Comparison of ENCODE assay signal across 9 mouse cellular contexts in genomic region chr10:70428121-70428662, GRCm38 (mm10). TPM values are rescaled to one million over a fixed set of nuclear protein-coding genes. Genes with fewer than 3 reads are reported as not detected.
DNase-seq lines count a peak whose midpoint lies in the region; ATAC-seq lines count a peak whose summit lies in the region.
"Had no signal": no experiment of that assay in that cellular context is flagged by ENCODE, and none has a peak within 500 bp of the region (broad histone marks: within the 10 kb centered on the region; RNA-seq: fewer than 3 reads in every experiment).

No protein-coding gene starts in this region.

- 0 out of 2 replicates have a peak, but pooled peaks cover 4% of the 10 kb centered on the region for H3K4me1 ChIP-seq in heart, embryonic 16.5 days (ENCODE audit: control insufficient read depth, insufficient read depth, low read length)
- H3K4me1 ChIP-seq: hindbrain, embryonic 15.5 days had no signal

- no peaks in the 10 kb centered on the region for H3K36me3 ChIP-seq in heart, embryonic 16.5 days (ENCODE audit: control insufficient read depth, insufficient read depth)
- H3K36me3 ChIP-seq: hindbrain, embryonic 15.5 days had no signal

- DNase-seq in adrenal gland, adult (ENCODE audit: inconsistent age in 2 of 2, low spot score in 1 of 2) = peak; percentile 22 to 51
- DNase-seq in adrenal gland, adult 18-20 months (ENCODE audit: low spot score in 2 of 2) = no peak
- peak; percentile 63 to 83 for DNase-seq in layer of hippocampus, adult 18-20 months (ENCODE audit: low spot score in 2 of 2)
- no peak for DNase-seq in layer of hippocampus, postnatal 25 days (ENCODE audit: extremely low spot score in 1 of 2, low spot score in 1 of 2)
- DNase-seq in right cerebral cortex, postnatal 36 days (ENCODE audit: low spot score in 2 of 2) = peak; percentile 43 to 67
- no peak for DNase-seq in thymus, adult 18-20 months
- no peak for DNase-seq in urinary bladder, adult 18-20 months (ENCODE audit: low spot score in 2 of 2)

- H3K27me3 ChIP-seq in heart, embryonic 16.5 days (ENCODE audit: control insufficient read depth, insufficient read depth, low read length) = no peaks in the 10 kb centered on the region
- H3K27me3 ChIP-seq: hindbrain, embryonic 15.5 days had no signal

- WGBS in heart, embryonic 16.5 days = 45% methylated on average over 5 of the region's 5 CpGs

- no peak overlapping the region for H3K4me3 ChIP-seq in heart, embryonic 16.5 days (ENCODE audit: low read length)
- H3K4me3 ChIP-seq: hindbrain, embryonic 15.5 days had no signal

- no peak overlapping the region for H3K9ac ChIP-seq in heart, embryonic 16.5 days (ENCODE audit: low read length)
- H3K9ac ChIP-seq: hindbrain, embryonic 15.5 days had no signal

- H3K9me3 ChIP-seq in heart, embryonic 16.5 days (replicated peaks; ENCODE audit: control insufficient read depth, low read length) = no peaks in the 10 kb centered on the region; the same call in 1 of the 2 replicates
- H3K9me3 ChIP-seq: hindbrain, embryonic 15.5 days had no signal

- peak overlapping the region; percentile 59; the same call in 1 of the 2 replicates for H3K27ac ChIP-seq in heart, embryonic 16.5 days (ENCODE audit: low read length)
- H3K27ac ChIP-seq: hindbrain, embryonic 15.5 days had no signal

- H3K4me2 ChIP-seq in heart, embryonic 16.5 days (ENCODE audit: low read depth, low read length) = no peak overlapping the region
- H3K4me2 ChIP-seq: hindbrain, embryonic 15.5 days had no signal

- no peak; the same call in 1 of the 2 replicates for ATAC-seq in heart, embryonic 16.5 days (replicated peaks; ENCODE audit: extremely low read depth, insufficient read depth, low FRiP score)

RNA-seq across cellular contexts. Expression of gene Fam13c, which starts 12.1 kb away (rescaled TPM):
- total RNA-seq in adrenal gland, adult 18-20 months (2021) = 10 to 100 TPM; 14.4 to 23.0 TPM
- 10 to 100 TPM; 80.4 to 86.2 TPM for total RNA-seq in layer of hippocampus, adult 18-20 months (2021)
- 10 to 100 TPM; 83.8 to 97.0 TPM for total RNA-seq in layer of hippocampus, postnatal 25 days (2021)
- polyA plus RNA-seq in heart, embryonic 16.5 days (2015; fragmentation: Nextera tagmentation; extraction: Ambion mirVana) = 9.2 and 11.1 TPM in 2 replicates

Comparison
In these comparisons a context has a peak if more than half of its experiments do, and no peak if none do; other contexts are left out.
1. DNase-seq: peak in adrenal gland, adult (2 of 2), layer of hippocampus, adult 18-20 months (2 of 2) and right cerebral cortex, postnatal 36 days (2 of 2); none in adrenal gland, adult 18-20 months (0 of 2), layer of hippocampus, postnatal 25 days (0 of 2), thymus, adult 18-20 months (0 of 2) and urinary bladder, adult 18-20 months (0 of 2).